Mouse (Mus musculus) ES-Bruce4 (cell line): ENCODE measurements around the gene Zc3h7b. TPM values are rescaled to one million over a fixed set of nuclear protein-coding genes. Genes with fewer than 3 reads are reported as not detected.
"Not testable (repeated sequence)": the region's sequence is repeated elsewhere in the genome, so short reads cannot be mapped to it uniquely, and the experiment has no call there.

Experiments
- H3K27ac ChIP-seq: 2 replicates; pipeline ENCODE4 v1.5.1; 2012; ENCODE audit warnings: low read length, inconsistent platforms; ENCODE audit not compliant: insufficient read depth
- H3K27me3 ChIP-seq: 2 replicates; pipeline ENCODE4 v1.6.1; 2012; ENCODE audit warnings: mild to moderate bottlenecking, low read length, inconsistent platforms; ENCODE audit not compliant: control insufficient read depth, poor library complexity, insufficient read depth, severe bottlenecking
- H3K36me3 ChIP-seq: 2 replicates; pipeline ENCODE4 v1.6.1; 2012; ENCODE audit warnings: inconsistent platforms, mild to moderate bottlenecking, low read length, moderate library complexity; ENCODE audit not compliant: control insufficient read depth, poor library complexity, insufficient read depth, severe bottlenecking
- H3K4me1 ChIP-seq: one replicate; pipeline ENCODE4 v1.8.1; 2011; ENCODE audit warnings: low read length; ENCODE audit not compliant: control insufficient read depth, insufficient read depth
- H3K4me3 ChIP-seq: 2 replicates; pipeline ENCODE4 v1.5.1; 2011; ENCODE audit warnings: low read depth, mild to moderate bottlenecking, low read length
- H3K9ac ChIP-seq: 2 replicates; pipeline ENCODE4 v1.6.1; 2012; ENCODE audit warnings: low read depth, mild to moderate bottlenecking, inconsistent platforms; ENCODE audit not compliant: poor library complexity, severe bottlenecking
- H3K9me3 ChIP-seq: replicated peaks from 2 replicates; pipeline ENCODE4 v1.6.1; 2012; ENCODE audit warnings: mild to moderate bottlenecking, low read length, inconsistent platforms; ENCODE audit not compliant: control insufficient read depth, poor library complexity, insufficient read depth, severe bottlenecking
- CTCF ChIP-seq: IDR thresholded peaks from one replicate; pipeline ENCODE4 v1.8.1; 2011; ENCODE audit warnings: low read depth, low read length
- EP300 ChIP-seq: IDR thresholded peaks from 2 replicates; pipeline ENCODE4 v1.6.1; 2011; ENCODE audit warnings: low read depth, low read length; ENCODE audit not compliant: insufficient read depth
- POLR2A ChIP-seq: IDR thresholded peaks from one replicate; pipeline ENCODE4 v1.8.1; 2011; ENCODE audit warnings: low read length; ENCODE audit not compliant: insufficient read depth
- polyA plus RNA-seq: library from polyadenylated mRNA; stranded (reverse); fragments of >200 nt; gene quantifications from 2 replicates; pipeline ENCODE4 v1.2.4, GENCODE M21; 2011; ENCODE audit warnings: low read depth; ENCODE audit not compliant: missing spikeins, insufficient read depth, insufficient read length

The Zc3h7b gene
- polyA plus RNA-seq, 1 experiment, result 42.1 TPM

GRCm38 (mm10) chr15:81729241-81729791 is 15.5 kb upstream of the Zc3h7b start:
- H3K27ac ChIP-seq, result peak overlapping the region; percentile 22; the same call in 1 of the 2 replicates
- TF ChIP-seq CTCF (no peak), EP300 (no peak), POLR2A (no peak)
- no peaks in the 10 kb centered on the region for H3K9me3 ChIP-seq
- peaks cover 8% of the 10 kb centered on the region for H3K36me3 ChIP-seq
- H3K27me3 ChIP-seq, result no peaks in the 10 kb centered on the region
- peak overlapping the region; percentile 94 for H3K4me3 ChIP-seq
- peak overlapping the region; percentile 92 for H3K9ac ChIP-seq
- peaks cover 3% of the 10 kb centered on the region for H3K4me1 ChIP-seq

- Histone ChIP-seq H3K9me3 (no peaks in the 10 kb centered on the region), H3K36me3 (peaks cover 6% of the 10 kb centered on the region), H3K27ac (peak overlapping the region; percentile 22; the same call in 1 of the 2 replicates), H3K9ac (peak overlapping the region; percentile 92), H3K27me3 (no peaks in the 10 kb centered on the region), H3K4me1 (peaks cover 3% of the 10 kb centered on the region), H3K4me3 (peak overlapping the region; percentile 94)
- TF ChIP-seq CTCF (no peak), EP300 (no peak), POLR2A (no peak)
Measured at GRCm38 (mm10) chr15:81729792-81730635, 14.8 kb upstream of the Zc3h7b start.

- Histone ChIP-seq H3K27ac (no peak overlapping the region), H3K27me3 (no peaks in the 10 kb centered on the region), H3K4me3 (no peak overlapping the region), H3K4me1 (no peaks in the 10 kb centered on the region), H3K36me3 (no peaks in the 10 kb centered on the region), H3K9ac (no peak overlapping the region), H3K9me3 (no peaks in the 10 kb centered on the region)
- TF ChIP-seq CTCF (no peak), EP300 (no peak), POLR2A (no peak)
Measured at GRCm38 (mm10) chr15:81735075-81735474, 9.8 kb upstream of the Zc3h7b start.

- H3K4me1 ChIP-seq, result no peaks in the 10 kb centered on the region
- H3K9ac ChIP-seq, result no peak overlapping the region
- H3K9me3 ChIP-seq, result no peaks in the 10 kb centered on the region
- no peak for TF ChIP-seq CTCF
- TF ChIP-seq POLR2A, result no peak
- TF ChIP-seq EP300, result no peak
- H3K4me3 ChIP-seq, result no peak overlapping the region
- no peak overlapping the region for H3K27ac ChIP-seq
- H3K36me3 ChIP-seq, result no peaks in the 10 kb centered on the region
- H3K27me3 ChIP-seq, result no peaks in the 10 kb centered on the region
Measured at GRCm38 (mm10) chr15:81739296-81739695, 5.6 kb upstream of the Zc3h7b start.

GRCm38 (mm10) chr15:81739924-81740323 is 4.9 kb upstream of the Zc3h7b start:
- H3K9ac ChIP-seq, result no peak overlapping the region
- H3K27me3 ChIP-seq, result no peaks in the 10 kb centered on the region
- no peaks in the 10 kb centered on the region for H3K9me3 ChIP-seq
- no peaks in the 10 kb centered on the region for H3K4me1 ChIP-seq
- no peak for TF ChIP-seq EP300
- no peak for TF ChIP-seq POLR2A
- no peak for TF ChIP-seq CTCF
- H3K36me3 ChIP-seq, result no peaks in the 10 kb centered on the region
- no peak overlapping the region for H3K4me3 ChIP-seq
- no peak overlapping the region for H3K27ac ChIP-seq

- H3K36me3 ChIP-seq, H3K4me3 ChIP-seq, H3K27me3 ChIP-seq, H3K9me3 ChIP-seq, H3K9ac ChIP-seq, H3K4me1 ChIP-seq, H3K27ac ChIP-seq: not testable (repeated sequence)
- TF ChIP-seq CTCF, result peak; percentile 20
Measured at GRCm38 (mm10) chr15:81742368-81742767, 2.5 kb upstream of the Zc3h7b start.
